Mouse (Mus musculus): Measurements from ENCODE around the gene Mllt3.

GRCm38 (mm10) chr4:87820911-87821310 is 212.3 kb downstream of the Mllt3 start:
- TF ChIP-seq POLR2A (IDR thresholded peaks at IDR 0.05; ENCODE audit: low read depth, low read length): no peak
- TF ChIP-seq CTCF (IDR thresholded peaks at IDR 0.05; ENCODE audit: extremely low read depth, insufficient read length, insufficient replicate concordance, low read depth, low read length): no peak
